Mouse (Mus musculus) ES-E14 (cell line): ENCODE data around the gene Daxx. TPM values are rescaled to one million over a fixed set of nuclear protein-coding genes. Genes with fewer than 3 reads are reported as not detected.
"Not testable (repeated sequence)": the region's sequence is repeated elsewhere in the genome, so short reads cannot be mapped to it uniquely, and the experiment has no call there.

Source experiments
- DNase-seq: peaks from one replicate; pipeline ENCODE4 v3.0.0-alpha.2; 2013; ENCODE audit warnings: low read depth, low spot score
- H3K27ac ChIP-seq: 2 replicates; pipeline ENCODE4 v1.5.1; 2012; ENCODE audit warnings: low read depth, mild to moderate bottlenecking, low read length, moderate library complexity, mixed read lengths; ENCODE audit not compliant: poor library complexity, insufficient read depth, severe bottlenecking
- H3K36me3 ChIP-seq: 2 replicates; pipeline ENCODE4 v1.6.1; 2012; ENCODE audit warnings: mild to moderate bottlenecking, low read length, moderate library complexity, mixed read lengths; ENCODE audit not compliant: control insufficient read depth, poor library complexity, insufficient read depth, severe bottlenecking
- H3K4me1 ChIP-seq, 2 experiments: fragments of 150-350 bp in 1 of 2; sonication (generic) in 1 of 2; 2 replicates each; pipeline ENCODE4 v1.6.1; 2012; ENCODE audit warnings: low read length in 2 of 2, mild to moderate bottlenecking in 1 of 2, mixed read lengths in 1 of 2; ENCODE audit not compliant: control insufficient read depth in 2 of 2, insufficient read depth in 2 of 2, poor library complexity in 1 of 2
- H3K4me3 ChIP-seq, 2 experiments: fragments of 150-350 bp in 1 of 2; sonication (generic) in 1 of 2; 2 replicates each; pipeline ENCODE4 v1.5.1; 2012; ENCODE audit warnings: low read length in 2 of 2, low read depth in 1 of 2, mild to moderate bottlenecking in 1 of 2, mixed read lengths in 1 of 2; ENCODE audit not compliant: insufficient read depth in 1 of 2, poor library complexity in 1 of 2, severe bottlenecking in 1 of 2
- H3K9ac ChIP-seq: 2 replicates; pipeline ENCODE4 v1.6.1; 2012; ENCODE audit warnings: low read depth, mild to moderate bottlenecking, low read length, mixed read lengths; ENCODE audit not compliant: poor library complexity, insufficient read depth, severe bottlenecking
- H3K9me3 ChIP-seq: fragments of 150-350 bp; sonication (generic); 2 replicates; pipeline ENCODE4 v1.6.1; 2012; ENCODE audit warnings: low read depth, mild to moderate bottlenecking, low read length; ENCODE audit not compliant: control insufficient read depth, insufficient read depth
- CHD2 ChIP-seq: IDR thresholded peaks from 2 replicates; pipeline ENCODE4 v1.6.1; 2014; ENCODE audit warnings: mild to moderate bottlenecking, low read depth, low read length, inconsistent platforms
- HCFC1 ChIP-seq: IDR thresholded peaks from 2 replicates; pipeline ENCODE4 v1.6.1; 2012; ENCODE audit warnings: low read length, inconsistent platforms, borderline replicate concordance; ENCODE audit not compliant: insufficient read depth
- MAFK ChIP-seq: IDR thresholded peaks from 2 replicates; pipeline ENCODE4 v1.6.1; 2014; ENCODE audit warnings: mild to moderate bottlenecking, low read depth, low read length, inconsistent platforms; ENCODE audit not compliant: insufficient read depth
- ZC3H11A ChIP-seq: IDR thresholded peaks from 2 replicates; pipeline ENCODE4 v1.6.1; 2012; ENCODE audit warnings: low read depth, mild to moderate bottlenecking, inconsistent platforms, low read length, borderline replicate concordance
- ZNF384 ChIP-seq: IDR thresholded peaks from 2 replicates; pipeline ENCODE4 v1.6.1; 2012; ENCODE audit warnings: low read depth, low read length, inconsistent platforms
- in situ Hi-C, 2 experiments: fragments of 600-800 bp; cut with MboI; formaldehyde crosslinking; loops; one replicate each; pipeline ENCODE4 v1.15.1; 2025; ENCODE audit warnings: low sequenced_read_pairs in 2 of 2, inconsistent platforms in 1 of 2; ENCODE audit not compliant: unreplicated experiment in 2 of 2
- total RNA-seq: library from RNA; depleted of rRNA; stranded (reverse); fragments of 300-350 nt; gene quantifications from 2 replicates; pipeline ENCODE4 v1.2.3, GENCODE M21; 2012

Daxx gene
- total RNA-seq, 1 experiment = 73.7 TPM

- TF ChIP-seq HCFC1 = no peak
- in situ Hi-C loops = no loop called here
- Histone ChIP-seq H3K36me3 (no peaks in the 10 kb centered on the region), H3K4me1 (peaks cover 14 to 31% of the 10 kb centered on the region in 2 experiments), H3K9me3 (no peaks in the 10 kb centered on the region), H3K9ac (peak overlapping the region; percentile 47; the same call in 1 of the 2 replicates), H3K27ac (peak overlapping the region; percentile 87), H3K4me3 (no peak overlapping the region)
- no peak for DNase-seq
Observed at GRCm38 (mm10) chr17:33902491-33902890, 6.7 kb upstream of the Daxx start.

- Histone ChIP-seq H3K9ac (peak overlapping the region; percentile 65; the same call in 1 of the 2 replicates), H3K27ac (peak overlapping the region; percentile 87), H3K4me3 (peak overlapping the region in 1 of 2 experiments; percentile 24; a peak in 2 of 4 replicates), H3K4me1 (peaks cover 8 to 31% of the 10 kb centered on the region in 2 experiments; a peak in 3 of 4 replicates)
- DNase-seq, H3K36me3 ChIP-seq, H3K9me3 ChIP-seq, in situ Hi-C loops: not testable (repeated sequence)
Observed at GRCm38 (mm10) chr17:33903911-33904651, 5.1 kb upstream of the Daxx start.

- peaks cover 4 to 31% of the 10 kb centered on the region in 2 experiments; a peak in 3 of 4 replicates for H3K4me1 ChIP-seq
- in situ Hi-C loops, H3K36me3 ChIP-seq, H3K9me3 ChIP-seq, DNase-seq: not testable (repeated sequence)
- peak within 1 kb of the TSS; percentile 89 for H3K27ac ChIP-seq
- H3K4me3 ChIP-seq = peak within 1 kb of the TSS; percentile 38 to 50
- H3K9ac ChIP-seq = peak within 1 kb of the TSS; percentile 76
Observed at GRCm38 (mm10) chr17:33904835-33905234, 4.4 kb upstream of the Daxx start, which contains the start of gene Platr17. Gene Platr17, plus strand, starts transcription at chr17:33905135.

GRCm38 (mm10) chr17:33908331-33909076 is 710 bp upstream of the Daxx start:
- Histone ChIP-seq H3K36me3 (peaks cover 27% of the 10 kb centered on the region), H3K9me3 (no peaks in the 10 kb centered on the region), H3K4me1 (peaks cover 0 to 15% of the 10 kb centered on the region in 2 experiments; a peak in 3 of 4 replicates), H3K4me3 (peak overlapping the region; percentile 75 to 87), H3K27ac (peak overlapping the region; percentile 90), H3K9ac (peak overlapping the region; percentile 77)
- in situ Hi-C loops = no loop called here
- DNase-seq = no peak
- TF ChIP-seq HCFC1 = no peak
- no peak for TF ChIP-seq MAFK
- no peak for TF ChIP-seq ZNF384
- TF ChIP-seq ZC3H11A = no peak
- no peak for TF ChIP-seq CHD2

- Histone ChIP-seq H3K27ac (peak overlapping the region; percentile 76), H3K9me3 (no peaks in the 10 kb centered on the region), H3K9ac (peak overlapping the region; percentile 92), H3K36me3 (peaks cover 36% of the 10 kb centered on the region), H3K4me3 (peak overlapping the region; percentile 84 to 87), H3K4me1 (peaks cover 0 to 8% of the 10 kb centered on the region in 2 experiments; a peak in 2 of 4 replicates)
- DNase-seq = no peak
- TF ChIP-seq ZC3H11A = no peak
- TF ChIP-seq MAFK = no peak
- TF ChIP-seq CHD2 = no peak
- TF ChIP-seq HCFC1 = no peak
- no peak for TF ChIP-seq ZNF384
- in situ Hi-C loops = no loop called here
Observed at GRCm38 (mm10) chr17:33909869-33910250, 646 bp downstream of the Daxx start.
